Mouse (Mus musculus) adrenal gland, adult 18-20 months (tissue): ENCODE measurements around the gene Nagpa. TPM values are rescaled to one million over a fixed set of nuclear protein-coding genes. Genes with fewer than 3 reads are reported as not detected.
"Not testable (repeated sequence)": the region's sequence is repeated elsewhere in the genome, so short reads cannot be mapped to it uniquely, and the experiment has no call there.

Experiments
- DNase-seq, 2 experiments: peaks; one replicate each; pipeline ENCODE4 v3.0.0; 2021 to 2022; ENCODE audit warnings: low spot score in 2 of 2
- long read RNA-seq, 2 experiments: library from polyadenylated mRNA; stranded (forward); transcript quantifications; one replicate each; pipeline ENCODE4 v2.0.0; 2021
- total RNA-seq, 2 experiments: library from RNA; stranded (reverse); gene quantifications; 1 replicate in 1 of 2; 2 replicates in 1 of 2; pipeline ENCODE4 v1.2.3; 2021

Nagpa gene
- total RNA-seq, result 10 to 100 TPM; 24.7 to 28.1 TPM
- long read RNA-seq, experiment 1, transcript Nagpa-201 (10 exons, 2,143 nt), result major isoform, 33 of 40 reads
- long read RNA-seq, experiment 1, partial matches to known transcripts, result 0 of 40 reads
- long read RNA-seq, experiment 1, other reads (novel, unspliced or antisense), result 3 of 40 reads
- long read RNA-seq, experiment 2, transcript Nagpa-201 (10 exons, 2,143 nt), result major isoform, 108 of 144 reads
- long read RNA-seq, experiment 2, transcript Nagpa-203 (9 exons, 2,230 nt), result minor isoform, 7 of 144 reads
- long read RNA-seq, experiment 2, partial matches to known transcripts, result 14 of 144 reads
- long read RNA-seq, experiment 2, other reads (novel, unspliced or antisense), result 15 of 144 reads

DNA sequence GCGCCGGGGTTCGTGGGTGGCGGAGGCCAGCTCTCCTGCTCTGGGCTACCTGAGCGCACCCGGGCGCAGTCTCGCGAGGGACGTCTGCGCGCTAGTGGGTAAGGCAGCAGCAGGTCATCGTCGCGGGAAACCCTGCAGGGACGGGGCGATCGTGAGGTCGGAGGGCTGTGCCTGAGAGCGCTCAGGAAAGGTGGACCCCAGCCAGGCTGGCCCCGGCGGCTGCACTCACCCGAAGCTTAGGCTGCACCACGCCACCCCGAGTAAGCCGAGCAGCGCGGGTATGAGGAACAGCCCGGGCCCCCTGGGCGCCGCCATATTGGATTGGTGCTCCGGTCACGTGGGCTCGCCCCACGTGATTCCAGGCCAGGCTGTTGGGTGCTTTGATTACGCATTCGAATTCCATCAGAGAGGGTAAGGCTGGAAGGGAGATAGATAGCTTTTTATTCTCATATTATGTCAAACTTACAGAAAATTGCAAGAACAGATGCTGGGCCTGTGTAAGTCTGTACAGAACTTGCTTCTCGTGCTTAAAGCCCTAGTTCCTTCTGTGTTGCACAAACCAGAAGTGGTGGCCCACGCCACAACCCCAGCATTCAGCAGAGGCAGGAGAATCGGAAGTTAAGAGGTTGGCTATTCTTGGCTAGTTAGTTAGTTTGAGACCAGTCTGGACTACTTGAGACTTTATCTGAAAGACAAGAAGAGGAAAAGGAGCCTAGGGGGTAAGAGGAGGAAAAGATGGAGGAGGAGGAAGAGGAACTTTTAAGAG lies at the start of gene Nagpa:
Gene Nagpa, minus strand, starts transcription at position 345 of the 766 bp plus-strand sequence.
- peak; percentile 72 to 76 for DNase-seq

DNA sequence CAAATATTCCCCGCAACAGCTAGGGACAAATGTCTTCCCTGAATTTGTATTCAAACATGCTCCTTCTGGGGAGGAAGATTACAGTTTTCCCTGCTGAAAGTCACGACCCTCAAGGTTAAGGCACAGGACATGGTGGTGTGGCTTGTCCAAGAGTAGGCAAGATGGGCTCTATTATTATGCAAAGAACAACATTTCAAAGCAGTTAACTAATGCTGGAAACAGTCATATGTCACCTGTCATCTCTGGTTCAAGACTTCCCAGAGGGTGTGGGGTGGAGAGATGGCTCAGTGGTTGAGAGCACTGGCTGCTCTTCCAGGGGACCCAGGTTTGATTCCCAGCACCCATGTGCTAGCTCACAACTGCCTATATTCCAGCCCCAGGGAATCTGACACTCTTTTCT lies 48.4 kb upstream of the Nagpa start:
- no peak for DNase-seq

DNA sequence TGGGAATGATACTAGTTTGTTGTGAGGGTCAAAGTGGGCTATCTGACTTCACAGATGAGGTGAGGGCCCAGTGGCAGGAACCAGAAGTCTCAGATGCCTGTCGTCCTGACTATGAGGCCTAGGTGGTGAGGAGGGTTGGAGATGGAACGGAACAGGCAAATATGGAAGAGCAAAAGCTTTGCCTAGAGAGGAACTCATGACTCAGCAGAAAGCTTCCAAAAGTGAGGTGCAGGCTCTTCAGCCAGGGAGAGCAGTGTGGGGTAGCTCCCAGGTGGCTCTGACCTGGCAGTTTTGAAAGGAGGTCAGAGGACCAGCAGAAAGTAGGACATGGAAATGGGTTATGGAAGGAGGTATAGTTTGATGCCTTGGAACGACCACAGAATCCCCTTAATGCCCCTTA lies 47.1 kb upstream of the Nagpa start:
- no peak for DNase-seq

DNA sequence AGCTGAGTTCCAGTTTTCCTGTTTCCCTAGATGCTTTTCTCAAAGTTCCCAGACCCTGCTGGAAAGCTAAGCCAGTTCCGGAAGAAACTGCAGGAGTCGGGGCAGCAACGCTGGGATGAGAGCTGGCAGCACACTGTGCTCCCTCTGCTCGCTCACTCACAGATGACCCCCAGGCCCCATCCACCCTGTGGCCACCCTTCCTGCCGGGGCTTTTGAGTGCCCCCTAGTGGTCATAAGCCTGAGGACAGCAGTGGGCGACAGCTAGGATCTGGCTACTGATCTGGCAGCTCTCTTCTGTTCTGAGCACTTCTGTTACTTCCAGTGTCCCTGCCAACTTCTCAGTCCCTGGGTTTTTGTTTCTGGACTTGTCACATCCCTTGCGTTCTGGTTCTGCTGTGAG lies 40.6 kb upstream of the Nagpa start:
- DNase-seq, result peak; percentile 70 to 73

DNA sequence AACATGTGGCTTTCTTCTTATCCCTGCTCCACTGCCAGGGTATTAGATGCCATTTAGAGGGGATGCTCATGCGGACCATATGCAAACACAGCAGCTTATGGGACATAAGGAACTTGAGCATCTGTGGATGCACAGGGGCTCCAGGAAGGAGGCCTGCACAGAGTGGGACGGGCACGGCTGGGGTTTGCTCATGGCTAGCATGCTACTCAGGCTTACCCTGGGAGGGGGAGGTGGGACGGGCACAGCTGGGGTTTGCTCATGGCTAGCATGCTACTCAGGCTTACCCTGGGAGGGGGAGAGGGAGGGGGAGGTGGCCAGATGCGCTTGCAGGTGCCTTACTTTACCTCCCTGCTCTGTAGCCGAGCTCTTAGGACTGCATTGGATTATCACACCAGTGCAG lies 39.1 kb upstream of the Nagpa start:
- DNase-seq, result no peak

DNA sequence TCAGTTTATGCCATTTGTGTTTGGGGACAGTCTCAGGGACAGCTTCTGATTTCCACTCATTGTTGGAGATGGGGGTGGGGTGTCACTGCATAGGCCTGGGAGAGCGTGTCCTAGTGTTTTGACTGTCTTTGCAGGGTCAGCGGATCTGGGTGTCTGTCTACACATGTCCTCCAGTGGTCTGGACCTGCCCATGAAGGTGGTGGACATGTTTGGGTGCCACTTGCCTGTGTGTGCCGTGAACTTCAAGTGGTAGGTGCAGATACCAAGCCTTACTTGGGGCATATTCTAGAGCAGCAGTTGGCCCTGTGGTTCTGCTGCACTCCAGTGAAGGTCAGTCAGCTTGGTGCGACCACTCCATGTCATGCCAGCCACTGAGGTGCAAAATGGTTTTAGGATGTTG lies 38.5 kb upstream of the Nagpa start:
- DNase-seq, result no peak

DNA sequence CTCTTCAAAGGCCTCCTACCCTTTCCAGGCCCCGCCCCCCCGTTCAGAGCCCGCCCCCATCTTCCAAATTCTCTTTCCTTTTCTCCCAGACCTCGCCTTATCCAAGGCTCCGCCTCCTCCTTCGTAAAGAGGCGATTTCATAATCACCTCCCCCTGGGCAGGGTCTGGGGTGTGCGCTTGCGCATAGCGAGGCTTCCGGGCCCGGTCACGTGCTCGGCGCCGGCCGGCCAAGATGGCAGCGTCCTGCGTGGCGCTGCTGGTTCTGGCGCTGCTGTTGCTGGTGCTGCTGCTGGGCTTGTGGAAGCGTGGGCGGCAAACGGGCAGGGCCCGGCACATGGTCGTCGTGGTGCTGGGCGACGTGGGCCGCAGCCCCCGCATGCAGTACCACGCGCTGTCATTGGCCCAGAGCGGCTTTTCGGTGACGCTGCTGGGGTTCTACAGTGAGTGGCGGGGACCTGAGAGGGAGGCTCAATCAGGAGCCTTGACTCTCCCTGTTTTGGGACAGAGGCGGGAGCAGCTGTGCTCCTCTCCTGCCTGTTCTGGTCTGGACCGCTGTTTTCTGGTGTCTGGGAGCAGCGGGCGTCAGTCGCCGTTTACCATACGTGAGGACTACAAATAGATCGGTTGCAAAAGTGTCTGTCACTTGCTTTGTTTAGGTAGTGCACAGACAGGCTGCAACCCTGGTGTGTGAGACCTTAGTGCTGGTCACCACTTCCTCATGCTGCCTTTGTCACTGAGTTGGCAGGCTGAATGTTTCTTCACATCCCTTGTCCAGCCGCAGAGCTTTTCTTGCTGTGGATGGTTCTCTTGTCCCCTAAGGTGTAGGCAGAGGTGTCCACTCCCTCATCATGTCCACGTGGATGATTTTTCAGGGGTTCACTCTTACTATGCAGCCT lies 29.9 kb upstream of the Nagpa start, which contains the start of gene Alg1:
Gene Alg1, plus strand, starts transcription at position 204 of the 896 bp plus-strand sequence.
- peak; percentile 88 to 93 for DNase-seq

DNA sequence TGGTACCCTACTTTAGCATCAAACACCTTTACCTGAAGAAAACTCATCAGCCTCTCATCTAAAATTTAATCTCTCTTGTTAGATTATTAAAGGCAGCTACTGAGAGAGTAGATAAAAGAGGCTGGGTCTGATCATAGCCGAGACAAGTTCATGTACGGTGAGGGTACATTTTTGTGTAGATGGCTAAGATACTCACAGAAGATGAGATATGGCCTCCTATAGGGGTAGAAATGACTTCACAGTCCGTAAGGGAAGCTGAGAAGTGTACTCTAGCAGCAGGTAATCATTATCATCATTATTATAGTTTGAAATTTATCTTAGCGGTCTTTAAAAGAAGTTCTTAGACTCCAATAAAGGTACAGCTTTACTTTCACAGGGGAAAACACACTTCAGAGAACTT lies 29.2 kb upstream of the Nagpa start:
- DNase-seq, result no peak

DNA sequence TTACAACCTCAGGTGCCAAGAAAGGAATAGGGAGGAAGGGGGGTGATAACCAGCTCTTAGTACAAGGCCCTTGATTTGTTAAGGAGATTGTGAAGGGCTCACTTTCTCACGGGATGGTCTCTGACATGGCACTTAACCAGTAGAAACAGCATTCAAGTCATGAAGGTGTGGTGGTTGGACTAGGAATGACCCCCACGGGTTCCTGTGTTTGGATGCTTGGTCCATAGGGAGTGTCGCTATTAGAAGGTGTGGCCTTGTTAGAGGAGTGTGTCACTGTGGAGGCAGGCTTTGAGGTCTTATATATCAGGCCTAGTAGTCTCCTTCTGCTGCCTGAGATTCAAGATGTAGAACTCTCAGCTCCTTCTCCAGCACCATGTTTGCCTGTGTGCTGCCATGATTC lies 24.3 kb upstream of the Nagpa start:
- DNase-seq, result not testable (repeated sequence)

DNA sequence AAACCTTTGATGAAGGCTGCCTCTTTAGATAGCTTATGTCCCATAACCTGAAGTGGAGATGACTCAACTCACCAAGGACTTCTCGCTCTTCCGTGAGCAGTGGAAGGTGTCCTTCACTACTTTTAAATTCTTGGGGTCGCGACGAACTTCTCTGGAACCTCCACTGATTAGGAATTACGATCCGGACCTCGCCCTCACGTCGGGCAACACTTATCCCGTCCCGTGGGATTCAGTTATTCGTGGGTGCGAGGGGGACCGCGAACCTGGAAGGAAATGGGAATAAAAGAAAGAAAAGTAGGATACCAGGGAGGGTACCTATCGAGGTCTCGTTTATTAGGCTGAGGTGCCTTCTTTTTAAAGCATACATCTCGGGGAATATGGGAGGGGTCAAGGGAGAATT lies 23.7 kb upstream of the Nagpa start:
- DNase-seq, result not testable (repeated sequence)

DNA sequence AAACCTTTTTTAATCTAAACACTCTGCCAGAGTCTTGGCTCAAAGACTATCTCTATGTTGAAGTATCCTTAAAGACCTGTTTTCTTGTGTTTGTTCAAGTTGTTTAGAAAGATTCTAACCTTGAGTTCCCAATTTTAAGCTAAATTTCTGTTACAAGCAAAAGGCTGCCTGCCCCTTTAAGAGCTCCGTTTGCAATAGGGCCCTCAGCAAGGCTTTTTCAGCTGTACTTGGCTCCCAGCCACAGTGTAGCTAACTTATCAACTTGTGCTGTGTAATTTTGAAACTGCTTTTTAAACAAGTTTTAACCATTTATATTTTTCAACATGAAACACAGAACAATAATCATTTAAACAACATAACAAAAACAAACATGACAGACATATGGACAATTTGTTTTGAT lies 22.7 kb upstream of the Nagpa start:
- DNase-seq, result not testable (repeated sequence)

DNA sequence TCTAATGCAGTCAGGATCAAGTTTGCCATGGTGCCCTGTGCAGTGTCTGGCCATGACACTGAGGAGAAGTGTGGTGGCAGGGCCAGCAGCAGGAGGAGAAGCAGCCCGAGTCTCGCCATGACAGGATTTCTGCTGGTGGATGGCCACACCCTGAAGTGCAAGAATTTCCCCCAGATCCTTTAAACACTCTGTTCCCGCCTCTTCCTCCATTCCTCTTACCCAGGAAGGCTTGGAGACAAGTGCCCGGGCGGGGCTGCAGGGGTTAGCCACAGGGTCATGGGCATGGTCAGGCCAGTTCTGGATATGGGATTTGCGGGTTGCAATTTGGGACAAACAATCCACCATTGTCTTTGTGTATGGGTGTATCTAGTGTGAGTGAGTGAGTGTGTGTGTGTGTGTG lies 18.3 kb upstream of the Nagpa start, which contains the start of gene AU021092:
Gene AU021092, minus strand, starts transcription at position 160 of the 400 bp plus-strand sequence.
- DNase-seq, result no peak

DNA sequence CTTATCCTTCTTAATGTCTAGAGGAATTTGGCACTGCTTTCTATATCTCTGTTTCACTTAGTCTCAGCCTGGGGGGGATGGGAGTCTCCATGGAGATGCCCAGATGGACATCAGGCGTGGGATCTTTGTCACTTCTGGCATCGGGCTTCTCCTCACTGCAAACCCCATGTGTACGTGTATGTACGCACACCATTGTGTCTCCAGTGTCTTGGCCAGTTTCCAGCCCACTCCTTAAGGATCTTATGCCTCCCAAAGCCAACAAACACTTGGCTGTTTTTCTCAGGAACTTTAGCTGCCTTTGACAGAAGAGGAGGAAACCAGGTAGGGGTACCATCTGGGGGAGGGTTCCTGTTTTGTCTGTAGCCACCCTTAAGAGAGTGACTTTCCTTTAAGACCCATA lies 17.6 kb upstream of the Nagpa start:
- no peak for DNase-seq

DNA sequence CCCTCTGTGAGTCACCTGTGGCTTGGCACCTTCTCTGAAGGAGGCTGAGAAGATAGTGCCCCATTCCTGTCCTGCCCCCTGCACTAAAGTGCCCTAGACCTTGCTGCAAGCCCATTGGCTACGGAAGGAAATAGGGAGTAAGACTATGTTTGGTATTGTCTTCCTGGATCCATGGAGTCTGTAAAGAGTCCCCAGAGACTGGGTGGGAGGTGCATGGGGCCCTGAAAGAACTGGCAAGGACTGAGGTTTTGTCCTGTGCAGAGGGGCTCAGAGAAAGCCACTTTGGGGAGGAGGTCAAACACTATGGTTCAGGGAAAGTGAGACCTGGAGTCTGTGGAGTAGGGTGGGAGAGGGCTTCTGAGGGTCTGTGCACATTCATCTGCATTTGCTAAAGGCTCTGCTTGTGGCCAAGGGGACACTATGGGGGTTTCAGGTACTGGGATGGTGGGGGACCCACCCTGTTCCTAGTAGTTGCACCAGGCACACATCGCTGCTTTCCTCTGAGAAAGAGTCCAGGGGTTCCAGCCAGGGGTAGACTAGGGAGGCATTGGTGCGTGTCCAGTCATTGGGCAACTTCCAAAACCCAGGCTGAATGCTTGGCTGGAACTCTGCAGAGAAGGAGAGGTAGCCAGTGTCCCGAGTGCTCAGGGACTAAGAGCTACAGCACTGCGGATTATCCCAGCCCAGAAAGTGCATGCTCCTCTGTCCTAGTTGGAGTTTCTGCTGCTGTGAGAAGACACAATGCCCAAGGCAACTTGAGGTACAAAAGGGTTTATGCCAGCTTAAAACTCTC lies 13.7 kb upstream of the Nagpa start:
- DNase-seq, result no peak

DNA sequence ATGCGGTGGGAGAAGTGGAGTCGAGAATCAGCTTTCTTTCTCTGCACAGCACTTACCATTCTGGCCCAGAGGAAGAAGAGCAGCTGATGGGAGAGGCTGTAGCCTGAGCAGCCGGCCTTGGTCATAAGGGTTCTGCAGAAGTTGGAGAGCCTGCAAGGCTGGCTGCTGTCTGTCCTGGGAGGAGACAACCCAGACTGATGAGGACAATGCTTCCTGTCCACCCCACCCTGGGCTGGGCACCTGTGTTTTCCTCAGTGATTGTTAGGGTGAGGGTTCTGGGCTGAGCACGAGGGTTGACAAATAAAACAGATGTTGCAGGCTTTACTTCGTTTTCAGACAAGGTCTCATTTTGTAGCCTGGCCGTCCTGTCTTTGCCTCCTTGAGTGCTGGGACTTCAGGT lies 12.9 kb upstream of the Nagpa start:
- no peak for DNase-seq

DNA sequence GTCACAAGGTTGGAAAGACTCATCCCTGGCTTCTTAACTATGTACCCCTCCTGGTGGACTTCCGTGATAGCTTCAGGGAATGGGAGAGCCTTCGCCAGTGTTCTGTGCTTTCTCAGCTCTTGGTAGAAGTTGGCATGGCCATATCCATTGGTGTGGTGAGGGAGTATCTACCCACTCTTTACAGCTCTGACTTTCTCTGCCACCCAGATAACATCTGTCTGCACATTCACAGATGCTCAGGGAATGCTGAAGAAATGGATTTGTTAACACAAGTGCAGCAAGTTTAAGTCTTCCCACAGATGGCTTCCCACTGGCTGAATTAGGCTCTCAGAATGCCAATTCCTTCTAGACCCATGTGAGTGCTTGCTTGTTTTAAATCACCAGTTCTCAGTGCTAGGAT lies 10.3 kb upstream of the Nagpa start:
- no peak for DNase-seq

DNA sequence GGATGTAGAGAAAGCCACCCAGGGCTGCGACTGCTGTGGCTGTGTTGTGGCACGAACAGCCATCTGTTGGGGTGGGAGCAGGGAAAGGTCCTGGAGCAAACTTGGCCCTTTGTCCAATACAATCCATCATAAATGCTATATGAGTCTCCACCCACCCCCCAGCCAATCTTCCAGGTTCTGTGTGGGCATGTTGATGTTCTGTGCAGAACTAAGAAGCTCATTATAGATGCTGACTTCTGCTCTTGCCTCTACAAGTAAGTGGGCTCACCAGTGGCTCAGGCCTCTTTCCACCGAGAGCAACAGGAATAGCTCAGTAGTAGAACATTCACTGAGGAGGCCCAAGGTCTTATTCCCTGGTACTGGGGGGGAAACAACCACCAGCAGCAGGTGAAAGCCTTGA lies 8.3 kb upstream of the Nagpa start:
- no peak for DNase-seq

DNA sequence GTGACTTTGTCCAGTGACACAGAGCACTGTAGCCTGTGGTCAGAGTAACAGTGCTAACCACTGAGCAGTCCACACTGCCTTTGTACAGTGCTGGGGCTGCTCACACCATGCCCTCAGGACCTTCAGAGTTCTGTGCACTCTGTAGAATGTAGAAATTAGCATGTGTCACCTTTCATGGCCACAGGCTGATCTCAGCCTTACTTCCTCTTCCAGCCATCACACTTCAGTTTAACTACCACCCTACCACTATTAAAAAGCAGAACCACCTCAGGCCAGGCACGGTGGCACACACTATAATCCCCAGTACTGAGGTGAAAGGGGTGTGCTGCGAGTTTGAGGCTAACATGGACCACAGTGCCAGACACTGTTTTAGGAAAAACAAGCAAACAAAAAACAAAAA lies 6.6 kb upstream of the Nagpa start:
- DNase-seq, result no peak

DNA sequence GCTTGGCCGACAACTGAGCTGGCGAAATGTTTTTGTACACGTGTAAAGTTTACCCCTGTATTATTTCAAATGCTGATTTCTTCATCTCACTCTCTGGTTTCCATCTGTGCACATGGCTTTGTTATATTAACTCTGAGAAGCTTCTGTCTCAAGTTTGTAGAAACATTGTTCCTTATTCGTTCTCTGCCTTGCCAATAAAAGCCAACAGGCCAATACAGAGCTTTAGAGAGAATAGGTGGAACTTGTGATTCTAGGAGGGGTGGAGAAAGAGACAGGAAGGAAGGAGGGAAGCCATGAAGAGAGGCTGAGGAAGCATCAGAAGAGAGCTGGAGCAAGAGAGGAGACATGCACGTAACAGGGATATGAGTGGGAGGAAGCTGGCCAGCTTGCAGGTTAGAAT lies 2.2 kb upstream of the Nagpa start:
- DNase-seq, result no peak

DNA sequence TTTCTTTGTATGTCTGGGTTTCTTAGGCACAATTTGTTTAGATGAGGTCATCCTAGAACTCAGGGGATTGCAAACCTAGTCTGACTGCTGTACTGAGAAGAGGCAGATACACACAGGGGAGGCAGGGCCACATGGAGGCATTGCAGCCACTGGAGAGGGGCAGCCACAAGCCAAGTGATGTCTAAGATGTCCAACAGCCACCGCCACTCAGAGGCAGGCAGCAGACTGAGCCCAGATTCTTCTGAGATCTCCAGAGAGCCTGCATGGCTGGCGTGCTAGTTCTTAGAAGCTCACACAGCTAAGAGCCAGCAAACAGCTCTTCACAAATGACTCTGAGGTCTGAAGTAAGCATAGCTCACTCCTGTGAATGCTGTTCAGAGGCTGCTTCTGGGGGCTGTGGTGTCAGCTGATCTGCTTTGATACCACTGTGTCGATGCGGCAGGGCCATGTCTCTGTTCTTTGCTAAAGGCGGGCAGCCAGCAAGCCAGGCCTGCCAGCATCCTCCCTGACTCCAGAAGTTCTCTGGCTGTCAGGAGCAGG lies 1.7 kb upstream of the Nagpa start:
- DNase-seq, result no peak
